ENCODE assay signal across 22 mouse cellular contexts in the genomic region with DNA sequence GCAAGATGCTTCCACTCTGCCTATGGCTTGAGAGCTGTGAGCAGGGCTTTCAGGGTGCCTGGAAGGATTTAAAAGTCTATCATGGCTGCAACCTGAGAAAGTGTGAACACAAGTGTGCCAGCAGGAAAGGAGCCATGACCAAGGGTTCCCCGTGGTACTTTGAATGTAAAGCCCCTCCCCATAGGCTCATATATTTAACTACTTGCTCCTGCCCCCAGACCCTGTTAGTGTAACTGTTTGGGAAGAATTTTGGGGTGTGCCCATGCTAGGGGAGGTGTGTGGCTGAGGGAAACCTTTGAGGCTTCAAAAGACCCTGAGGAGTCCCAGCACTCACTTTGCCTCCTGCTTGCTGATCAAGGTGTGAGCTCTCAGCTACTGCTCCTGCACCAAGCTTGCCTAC. TPM values are rescaled to one million over a fixed set of nuclear protein-coding genes. Genes with fewer than 3 reads are reported as not detected.
DNase-seq lines count a peak whose midpoint lies in the region; ATAC-seq lines count a peak whose summit lies in the region.
"Had no signal": no experiment of that assay in that cellular context is flagged by ENCODE, and none has a peak within 500 bp of the region (broad histone marks: within the 10 kb centered on the region; RNA-seq: fewer than 3 reads in every experiment).

No protein-coding gene starts in this region.

- no peaks in the 10 kb centered on the region for H3K9me3 ChIP-seq in heart, embryonic 10.5 days
- H3K9me3 ChIP-seq in heart, embryonic 11.5 days (replicated peaks; ENCODE audit: control insufficient read depth, low read length) = no peaks in the 10 kb centered on the region
- no peaks in the 10 kb centered on the region for H3K9me3 ChIP-seq in limb, embryonic 13.5 days
- no peaks in the 10 kb centered on the region for H3K9me3 ChIP-seq in hindbrain, embryonic 13.5 days
- H3K9me3 ChIP-seq: embryonic facial prominence, embryonic 13.5 days; embryonic facial prominence, embryonic 15.5 days; forebrain, embryonic 10.5 days; forebrain, embryonic 12.5 days had no signal

- no peak overlapping the region for H3K9ac ChIP-seq in heart, embryonic 11.5 days (ENCODE audit: low read depth, low read length)
- H3K9ac ChIP-seq in limb, embryonic 13.5 days = no peak overlapping the region
- no peak overlapping the region for H3K9ac ChIP-seq in hindbrain, embryonic 13.5 days
- H3K9ac ChIP-seq: embryonic facial prominence, embryonic 13.5 days; embryonic facial prominence, embryonic 15.5 days; forebrain, embryonic 12.5 days had no signal

- WGBS in heart, embryonic 10.5 days = 33% methylated on average over 1 of the region's 1 CpGs
- WGBS in heart, embryonic 11.5 days (ENCODE audit: insufficient replicate concordance) = 38% methylated on average over 1 of the region's 1 CpGs
- WGBS in limb, embryonic 13.5 days = 11% methylated on average over 1 of the region's 1 CpGs
- 84% methylated on average over 1 of the region's 1 CpGs for WGBS in hindbrain, embryonic 13.5 days

- H3K4me1 ChIP-seq in heart, embryonic 10.5 days = no peaks in the 10 kb centered on the region
- no peaks in the 10 kb centered on the region for H3K4me1 ChIP-seq in heart, embryonic 11.5 days (ENCODE audit: control insufficient read depth, insufficient read depth, low read length)
- H3K4me1 ChIP-seq in limb, embryonic 13.5 days = 0 out of 2 replicates have a peak, but pooled peaks cover 7% of the 10 kb centered on the region
- H3K4me1 ChIP-seq in hindbrain, embryonic 13.5 days (replicated peaks) = no peaks in the 10 kb centered on the region
- H3K4me1 ChIP-seq: embryonic facial prominence, embryonic 13.5 days; embryonic facial prominence, embryonic 15.5 days; forebrain, embryonic 10.5 days; forebrain, embryonic 12.5 days had no signal

- no peak overlapping the region for H3K27ac ChIP-seq in heart, embryonic 10.5 days
- no peak overlapping the region for H3K27ac ChIP-seq in heart, embryonic 11.5 days (ENCODE audit: low read depth, low read length)
- H3K27ac ChIP-seq in limb, embryonic 13.5 days = no peak overlapping the region
- no peak overlapping the region for H3K27ac ChIP-seq in hindbrain, embryonic 13.5 days
- H3K27ac ChIP-seq: embryonic facial prominence, embryonic 13.5 days; embryonic facial prominence, embryonic 15.5 days; forebrain, embryonic 10.5 days; forebrain, embryonic 12.5 days had no signal

- H3K27me3 ChIP-seq in heart, embryonic 10.5 days (ENCODE audit: insufficient read depth, poor library complexity, severe bottlenecking) = no peaks in the 10 kb centered on the region
- H3K27me3 ChIP-seq in heart, embryonic 11.5 days (ENCODE audit: control insufficient read depth, insufficient read depth, low read length) = no peaks in the 10 kb centered on the region
- no peaks in the 10 kb centered on the region for H3K27me3 ChIP-seq in limb, embryonic 13.5 days
- H3K27me3 ChIP-seq in hindbrain, embryonic 13.5 days = no peaks in the 10 kb centered on the region
- H3K27me3 ChIP-seq: embryonic facial prominence, embryonic 13.5 days; embryonic facial prominence, embryonic 15.5 days; forebrain, embryonic 12.5 days had no signal

- H3K4me3 ChIP-seq in heart, embryonic 10.5 days = no peak overlapping the region
- H3K4me3 ChIP-seq in heart, embryonic 11.5 days (ENCODE audit: low read depth, low read length) = no peak overlapping the region
- no peak overlapping the region for H3K4me3 ChIP-seq in limb, embryonic 13.5 days
- no peak overlapping the region for H3K4me3 ChIP-seq in hindbrain, embryonic 13.5 days
- H3K4me3 ChIP-seq: embryonic facial prominence, embryonic 13.5 days; embryonic facial prominence, embryonic 15.5 days; erythroblast, embryonic 14.5 days; forebrain, embryonic 10.5 days; forebrain, embryonic 12.5 days had no signal

- no peak for ATAC-seq in heart, embryonic 11.5 days (replicated peaks; ENCODE audit: insufficient number of reproducible peaks, low FRiP score, low TSS enrichment)
- peak; percentile 60; the same call in 1 of the 2 replicates for ATAC-seq in limb, embryonic 13.5 days (ENCODE audit: low FRiP score, low read depth)
- no peak for ATAC-seq in hindbrain, embryonic 13.5 days (ENCODE audit: low FRiP score)
- ATAC-seq: forebrain, embryonic 14.5 days had no signal

- peak; percentile 72 for DNase-seq in heart, embryonic 10.5 days (ENCODE audit: low spot score)
- peak; percentile 17 for DNase-seq in testis, postnatal 10 days (ENCODE audit: low spot score)
- no peak for DNase-seq in testis, postnatal 14 days (ENCODE audit: low spot score)
- DNase-seq: adrenal gland, adult 2 months; adrenal gland, postnatal 10 days; adrenal gland, postnatal 25 days; cerebellum, adult 11 months; cerebellum, adult 18-20 months; cerebellum, adult 8-10 months; cerebellum, adult 9-11 months; cerebellum, postnatal 14 days; cerebellum, postnatal 36 days; embryo, embryonic 11 days had no signal

- H3K36me3 ChIP-seq in heart, embryonic 10.5 days = peaks cover 7% of the 10 kb centered on the region; the same call in 1 of the 2 replicates
- H3K36me3 ChIP-seq in heart, embryonic 11.5 days (ENCODE audit: control insufficient read depth, insufficient read depth, low read length) = no peaks in the 10 kb centered on the region
- H3K36me3 ChIP-seq in limb, embryonic 13.5 days = peaks cover 18% of the 10 kb centered on the region
- H3K36me3 ChIP-seq in hindbrain, embryonic 13.5 days = peaks cover 16% of the 10 kb centered on the region

- no peak overlapping the region for H3K4me2 ChIP-seq in heart, embryonic 11.5 days
- H3K4me2 ChIP-seq in limb, embryonic 13.5 days (replicated peaks) = no peak overlapping the region
- H3K4me2 ChIP-seq in hindbrain, embryonic 13.5 days = no peak overlapping the region
- H3K4me2 ChIP-seq: embryonic facial prominence, embryonic 13.5 days; embryonic facial prominence, embryonic 15.5 days; forebrain, embryonic 12.5 days had no signal

RNA-seq across cellular contexts. Expression of a gene that starts 15.9 kb away (rescaled TPM):
- polyA plus RNA-seq in heart, embryonic 10.5 days (2016; fragmentation: Nextera tagmentation; extraction: Ambion mirVana) = 80.2 and 89.6 TPM in 2 replicates
- 76.9 and 86.7 TPM in 2 replicates for polyA plus RNA-seq in heart, embryonic 11.5 days (2014; fragmentation: Nextera tagmentation; extraction: Ambion mirVana)
- 112 and 114 TPM in 2 replicates for polyA plus RNA-seq in limb, embryonic 13.5 days (2015; fragmentation: Nextera tagmentation; extraction: Ambion mirVana)
- polyA plus RNA-seq in hindbrain, embryonic 13.5 days (2015; fragmentation: Nextera tagmentation; extraction: Ambion mirVana) = 103 and 111 TPM in 2 replicates

RNA-seq across cellular contexts. Expression of a gene that starts 47.3 kb away (rescaled TPM):
- 45.5 and 48.9 TPM in 2 replicates for polyA plus RNA-seq in heart, embryonic 10.5 days (2016; fragmentation: Nextera tagmentation; extraction: Ambion mirVana)
- 46.6 and 47.7 TPM in 2 replicates for polyA plus RNA-seq in heart, embryonic 11.5 days (2014; fragmentation: Nextera tagmentation; extraction: Ambion mirVana)
- polyA plus RNA-seq in limb, embryonic 13.5 days (2015; fragmentation: Nextera tagmentation; extraction: Ambion mirVana) = 38.8 and 39.4 TPM in 2 replicates
- polyA plus RNA-seq in hindbrain, embryonic 13.5 days (2015; fragmentation: Nextera tagmentation; extraction: Ambion mirVana) = 30.8 and 33.5 TPM in 2 replicates
